Mouse (Mus musculus): ENCODE measurements around the gene Khdrbs2.

GRCm38 (mm10) chr1:32174566-32174965 lies 2.1 kb downstream of the Khdrbs2 start:
- TF ChIP-seq CTCF (IDR thresholded peaks at IDR 0.05; ENCODE audit: borderline replicate concordance, insufficient read depth, low read depth, low read length), result no peak
- TF ChIP-seq POLR2A (IDR thresholded peaks at IDR 0.05; ENCODE audit: borderline replicate concordance, insufficient read depth, low read length), result no peak
